18 mouse cellular contexts compared by ENCODE assay signal in genomic region chr9:77993538-77994255, GRCm38 (mm10). TPM values are rescaled to one million over a fixed set of nuclear protein-coding genes. Genes with fewer than 3 reads are reported as not detected.
DNase-seq lines count a peak whose midpoint lies in the region; ATAC-seq and TF ChIP-seq lines count a peak whose summit lies in the region.
"Not testable (repeated sequence)": the region's sequence is repeated elsewhere in the genome, so short reads cannot be mapped to it uniquely, and the experiment has no call there.
"Had no signal": no experiment of that assay in that cellular context is flagged by ENCODE, and none has a peak within 500 bp of the region (broad histone marks: within the 10 kb centered on the region; RNA-seq: fewer than 3 reads in every experiment).

No protein-coding gene starts in this region.

- peak; percentile 87 for ATAC-seq in erythroblast, adult 5-6 weeks (replicated peaks; ENCODE audit: low FRiP score, poor library complexity, severe bottlenecking)
- peak; percentile 66 for ATAC-seq in intestine, embryonic 16.5 days
- peak; percentile 96 for ATAC-seq in liver, embryonic 13.5 days (ENCODE audit: low read depth)
- ATAC-seq in liver, postnatal 0 days, result peak; percentile 90
- ATAC-seq in stomach, embryonic 15.5 days (ENCODE audit: insufficient read depth, low FRiP score, low read depth), result peak; percentile 92; the same call in 1 of the 2 replicates

- DNase-seq in heart, embryonic 10.5 days (ENCODE audit: low spot score); liver, postnatal 0 days: not testable (repeated sequence)
- DNase-seq in liver, embryonic 13.5 days, result peak; percentile 50

- TF ChIP-seq CTCF in bone marrow, adult 2 months (IDR thresholded peaks at IDR 0.05; ENCODE audit: control insufficient read depth, insufficient read depth, low read length); liver, postnatal 0 days (IDR thresholded peaks at IDR 0.05; ENCODE audit: low read depth): not testable (repeated sequence)

- not testable (repeated sequence) for H3K9me3 ChIP-seq in heart, embryonic 10.5 days; intestine, embryonic 16.5 days (ENCODE audit: control insufficient read depth, low read length); liver, embryonic 13.5 days (replicated peaks); liver, postnatal 0 days (ENCODE audit: low read length); stomach, embryonic 15.5 days

- not testable (repeated sequence) for H3K4me3 ChIP-seq in bone marrow, adult 2 months (replicated peaks; ENCODE audit: control insufficient read depth, low read depth, low read length); heart, embryonic 10.5 days; intestine, embryonic 16.5 days (ENCODE audit: low read length); liver, postnatal 0 days (ENCODE audit: low read depth, low read length); stomach, embryonic 15.5 days (replicated peaks)
- H3K4me3 ChIP-seq in liver, embryonic 13.5 days (replicated peaks), result peak overlapping the region; percentile 28

- H3K4me1 ChIP-seq in bone marrow, adult 2 months (ENCODE audit: control insufficient read depth, insufficient read depth, low read length); intestine, embryonic 16.5 days (ENCODE audit: control insufficient read depth, insufficient read depth, low read length); stomach, embryonic 15.5 days: not testable (repeated sequence)
- peaks cover 24% of the 10 kb centered on the region for H3K4me1 ChIP-seq in heart, embryonic 10.5 days
- peaks cover 44% of the 10 kb centered on the region for H3K4me1 ChIP-seq in liver, embryonic 13.5 days (replicated peaks)
- peaks cover 15% of the 10 kb centered on the region for H3K4me1 ChIP-seq in liver, postnatal 0 days (ENCODE audit: insufficient read depth)

- peak overlapping the region; percentile 33; the same call in 1 of the 2 replicates for H3K27ac ChIP-seq in bone marrow, adult 2 months (ENCODE audit: control insufficient read depth, insufficient read depth, low read depth, low read length, poor library complexity)
- H3K27ac ChIP-seq in heart, embryonic 10.5 days, result 0 out of 2 replicates have a peak overlapping the region, but pooled peaks have one; percentile 60
- not testable (repeated sequence) for H3K27ac ChIP-seq in intestine, embryonic 16.5 days (ENCODE audit: low read length); stomach, embryonic 15.5 days
- peak overlapping the region; percentile 94 for H3K27ac ChIP-seq in liver, embryonic 13.5 days
- H3K27ac ChIP-seq in liver, postnatal 0 days (ENCODE audit: low read depth), result peak overlapping the region; percentile 34; the same call in 1 of the 2 replicates

- TF ChIP-seq EP300 in liver, postnatal 0 days (IDR thresholded peaks at IDR 0.05; ENCODE audit: low read depth), result peak; percentile 88

- not testable (repeated sequence) for H3K9ac ChIP-seq in intestine, embryonic 16.5 days (ENCODE audit: low read depth, low read length); liver, postnatal 0 days (replicated peaks); stomach, embryonic 15.5 days
- peak overlapping the region; percentile 56 for H3K9ac ChIP-seq in liver, embryonic 13.5 days

- not testable (repeated sequence) for H3K27me3 ChIP-seq in heart, embryonic 10.5 days (ENCODE audit: insufficient read depth, poor library complexity, severe bottlenecking); intestine, embryonic 16.5 days (replicated peaks; ENCODE audit: control insufficient read depth, insufficient read depth, low read length); liver, embryonic 13.5 days; liver, postnatal 0 days (ENCODE audit: insufficient read depth, low read length); stomach, embryonic 15.5 days (replicated peaks)

- H3K4me2 ChIP-seq in intestine, embryonic 16.5 days (ENCODE audit: low read depth, low read length); stomach, embryonic 15.5 days: not testable (repeated sequence)
- H3K4me2 ChIP-seq in liver, embryonic 13.5 days, result peak overlapping the region; percentile 57
- H3K4me2 ChIP-seq in liver, postnatal 0 days (ENCODE audit: low read depth, low read length), result peak overlapping the region; percentile 20; the same call in 1 of the 2 replicates

- TF ChIP-seq POLR2A in bone marrow, adult 2 months (IDR thresholded peaks at IDR 0.05; ENCODE audit: borderline replicate concordance, control insufficient read depth, low read depth, low read length), result not testable (repeated sequence)

- H3K36me3 ChIP-seq in heart, embryonic 10.5 days; intestine, embryonic 16.5 days (ENCODE audit: control insufficient read depth, insufficient read depth, low read length); liver, embryonic 13.5 days; liver, postnatal 0 days (replicated peaks; ENCODE audit: insufficient read depth, low read length); stomach, embryonic 15.5 days: not testable (repeated sequence)

- 91% methylated on average over 2 of the region's 2 CpGs for WGBS in bone marrow, adult 2 months
- WGBS in heart, embryonic 10.5 days, result 89% methylated on average over 2 of the region's 2 CpGs
- 95% methylated on average over 2 of the region's 2 CpGs for WGBS in intestine, embryonic 16.5 days
- 39% methylated on average over 2 of the region's 2 CpGs for WGBS in liver, embryonic 13.5 days (ENCODE audit: insufficient replicate concordance)
- WGBS in liver, postnatal 0 days (ENCODE audit: insufficient replicate concordance), result 75% methylated on average over 2 of the region's 2 CpGs
- 81% methylated on average over 2 of the region's 2 CpGs for WGBS in stomach, embryonic 15.5 days

RNA-seq across cellular contexts. Expression of gene Gcm1, which starts 58.0 kb away (rescaled TPM):
- polyA plus RNA-seq in bone marrow, adult 2 months (2011; ENCODE audit: insufficient read depth, insufficient read length, low replicate concordance, missing spikeins), result not detected in 2 replicates
- total RNA-seq in erythroblast, adult 5-6 weeks (2015; ENCODE audit: low replicate concordance), result not detected in 2 replicates
- not detected in 2 replicates for total RNA-seq in erythroblast, adult 5-6 weeks (2017; ENCODE audit: low replicate concordance)
- 0.09 TPM in 1 of 2 replicates, not detected in the other for polyA plus RNA-seq in heart, embryonic 10.5 days (2016; fragmentation: Nextera tagmentation; extraction: Ambion mirVana)
- not detected in 2 replicates for polyA plus RNA-seq in intestine, embryonic 16.5 days (2015; fragmentation: Nextera tagmentation; extraction: Ambion mirVana)
- not detected in 2 replicates for polyA plus RNA-seq in liver, embryonic 13.5 days (2015; fragmentation: Nextera tagmentation; extraction: Ambion mirVana)
- not detected in 2 replicates for polyA plus RNA-seq in liver, postnatal 0 days (2015; fragmentation: Nextera tagmentation; extraction: Ambion mirVana)
- polyA plus RNA-seq in stomach, embryonic 15.5 days (2015; fragmentation: Nextera tagmentation; extraction: Ambion mirVana), result not detected in 2 replicates
- total RNA-seq: adrenal gland, adult 18-20 months; adrenal gland, postnatal 14 days; gastrocnemius, adult 2 months; gastrocnemius, postnatal 25 days; granulocyte monocyte progenitor cell, adult 5-6 weeks; heart, postnatal 25 days had no signal
- polyA plus RNA-seq: C2C12; cortical plate, adult 2 months; forebrain, embryonic 10.5 days; forebrain, embryonic 14.5 days; hindbrain, embryonic 14.5 days had no signal
